Mouse (Mus musculus) midbrain, postnatal 0 days (tissue): ENCODE measurements around the gene Alg11. TPM values are rescaled to one million over a fixed set of nuclear protein-coding genes. Genes with fewer than 3 reads are reported as not detected.

Experiments used
- ATAC-seq: fragments of 200-750 bp; cut with Nextera tagmentation; 2 replicates; pipeline ENCODE4 v1.8.0; 2017; ENCODE audit warnings: moderate number of reproducible peaks, mild to moderate bottlenecking, moderate TSS enrichment, moderate library complexity; ENCODE audit not compliant: low FRiP score
- DNase-seq: peaks from one replicate; pipeline ENCODE4 v3.0.0-alpha.2; 2015; ENCODE audit warnings: low spot score
- H3K27ac ChIP-seq: fragments of 300-500 bp; sonication (generic); 2 replicates; pipeline ENCODE4 v1.5.1; 2014; ENCODE audit warnings: low read depth, mild to moderate bottlenecking, low read length, mixed read lengths
- H3K27me3 ChIP-seq: fragments of 300-500 bp; sonication (generic); 2 replicates; pipeline ENCODE4 v1.6.1; 2014; ENCODE audit warnings: low read length, control low read depth, mixed read lengths; ENCODE audit not compliant: insufficient read depth
- H3K36me3 ChIP-seq: fragments of 300-500 bp; sonication (generic); 2 replicates; pipeline ENCODE4 v1.6.1; 2014; ENCODE audit warnings: low read length, control low read depth, mixed read lengths; ENCODE audit not compliant: insufficient read depth
- H3K4me1 ChIP-seq: fragments of 300-500 bp; sonication (generic); 2 replicates; pipeline ENCODE4 v1.6.1; 2014; ENCODE audit warnings: mild to moderate bottlenecking, control low read depth, antibody characterized with exemption, low read length, mixed read lengths; ENCODE audit not compliant: insufficient read depth
- H3K4me2 ChIP-seq: fragments of 300-500 bp; sonication (generic); 2 replicates; pipeline ENCODE4 v1.6.1; 2014; ENCODE audit warnings: low read depth, mild to moderate bottlenecking, low read length, mixed read lengths; ENCODE audit not compliant: poor library complexity, severe bottlenecking
- H3K4me3 ChIP-seq: fragments of 300-500 bp; sonication (generic); 2 replicates; pipeline ENCODE4 v1.5.1; 2014; ENCODE audit warnings: low read depth, mild to moderate bottlenecking, low read length, moderate library complexity
- H3K9ac ChIP-seq: fragments of 300-500 bp; sonication (generic); replicated peaks from 2 replicates; pipeline ENCODE4 v1.6.1; 2014; ENCODE audit warnings: mild to moderate bottlenecking, low read length, moderate library complexity, mixed read lengths; ENCODE audit not compliant: poor library complexity, severe bottlenecking
- H3K9me3 ChIP-seq: fragments of 300-500 bp; sonication (generic); 2 replicates; pipeline ENCODE4 v1.6.1; 2016; ENCODE audit warnings: low read length, control low read depth
- CTCF ChIP-seq: IDR thresholded peaks from 2 replicates; pipeline ENCODE4 v1.5.1; 2016; ENCODE audit warnings: antibody characterized with exemption, mild to moderate bottlenecking
- WGBS: fragments of 180-500 bp; shearing (Covaris S2); extraction: QIAGEN DNeasy Blood & Tissue Kit; methylation state at CpG from one replicate; pipeline ENCODE4 v1.1.7; 2014; 5-methylcytosine and 5-hydroxymethylcytosine counted together
- polyA plus RNA-seq: library from polyadenylated mRNA; unstranded; fragments of >200 nt; fragmentation: Nextera tagmentation; extraction: Ambion mirVana; gene quantifications from 2 replicates; pipeline ENCODE4 v1.2.1, GENCODE M21; 2015
- total RNA-seq: library from RNA; depleted of rRNA; stranded (reverse); fragments of >200 nt; gene quantifications from 2 replicates; pipeline ENCODE4 v1.2.3, GENCODE M21; 2014; rRNA removed

Alg11 gene
- total and polyA plus RNA-seq, 2 experiments from 2014 or later: 39.1 to 40.7 TPM

DNA sequence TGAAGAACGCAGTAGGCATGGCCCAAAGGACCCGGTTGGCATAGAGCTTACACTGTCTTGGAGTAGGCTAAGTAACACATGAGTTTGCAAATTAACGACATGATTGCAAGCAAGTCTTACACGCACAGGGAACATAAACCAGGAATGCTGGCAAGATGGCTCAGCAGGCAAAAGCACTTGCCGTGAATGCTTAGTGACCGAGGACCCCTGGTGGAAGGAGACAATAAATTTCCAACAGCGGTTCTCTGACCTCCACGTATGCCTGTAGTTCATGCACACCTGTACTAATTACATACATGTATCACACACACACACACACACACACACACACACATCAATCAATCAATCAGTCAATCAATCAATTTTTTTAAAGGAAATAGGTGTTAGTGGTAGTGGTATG is 31.0 kb downstream of the Alg11 start:
- Histone ChIP-seq H3K27ac (no peak overlapping the region), H3K36me3 (no peaks in the 10 kb centered on the region), H3K9me3 (no peaks in the 10 kb centered on the region), H3K9ac (no peak overlapping the region), H3K4me2 (no peak overlapping the region), H3K27me3 (no peaks in the 10 kb centered on the region), H3K4me3 (no peak overlapping the region), H3K4me1 (no peaks in the 10 kb centered on the region)
- TF ChIP-seq CTCF: peak; percentile 50
- DNase-seq: peak; percentile 16
- no peak for ATAC-seq
- 48% methylated on average over 8 of the region's 8 CpGs for WGBS

DNA sequence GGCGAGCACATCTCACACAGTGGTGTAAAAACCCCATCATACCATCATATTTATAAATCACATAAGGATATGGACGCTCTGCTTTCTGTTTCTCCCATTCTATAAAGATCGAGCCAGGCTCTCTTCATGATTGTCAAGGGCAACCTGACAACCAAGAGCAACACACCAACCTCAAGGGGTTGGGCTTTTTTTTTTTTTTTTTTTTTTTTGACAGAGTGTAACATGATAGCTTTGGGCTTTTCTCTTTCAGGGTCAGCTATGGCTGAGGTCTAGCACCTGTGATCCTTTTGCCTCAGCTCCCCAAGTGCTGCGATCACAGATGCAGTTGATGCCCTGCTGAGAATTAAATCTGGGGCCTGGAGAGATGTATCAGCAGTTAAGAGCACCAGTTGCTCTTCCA is 46.5 kb downstream of the Alg11 start:
- Histone ChIP-seq H3K36me3 (no peaks in the 10 kb centered on the region), H3K27ac (no peak overlapping the region), H3K4me1 (no peaks in the 10 kb centered on the region), H3K27me3 (no peaks in the 10 kb centered on the region), H3K9ac (no peak overlapping the region), H3K4me2 (no peak overlapping the region), H3K4me3 (no peak overlapping the region), H3K9me3 (no peaks in the 10 kb centered on the region)
- DNase-seq (no peak), ATAC-seq (no peak)
- TF ChIP-seq CTCF: no peak
- WGBS: 73% methylated on average over 4 of the region's 4 CpGs

Other genes starting within 250 kb of the Alg11 start
- not detected in 2 replicates for gene Defb50, start 237.2 kb upstream of the Alg11 start, total RNA-seq
- not detected in 2 replicates for gene Defb50, start 237.2 kb upstream of the Alg11 start, polyA plus RNA-seq
- not detected in 2 replicates for gene Defb2, start 220.8 kb upstream of the Alg11 start, total RNA-seq
- gene Defb2, start 220.8 kb upstream of the Alg11 start, polyA plus RNA-seq: not detected in 2 replicates
- gene Defb10, start 201.8 kb upstream of the Alg11 start, total RNA-seq: not detected in 2 replicates
- not detected in 2 replicates for gene Defb10, start 201.8 kb upstream of the Alg11 start, polyA plus RNA-seq
- gene Defb9, start 175.3 kb upstream of the Alg11 start, total RNA-seq: not detected in 2 replicates
- gene Defb9, start 175.3 kb upstream of the Alg11 start, polyA plus RNA-seq: not detected in 2 replicates
- gene Defb11, start 154.3 kb upstream of the Alg11 start, total RNA-seq: not detected in 2 replicates
- not detected in 2 replicates for gene Defb11, start 154.3 kb upstream of the Alg11 start, polyA plus RNA-seq
- gene Defb15, start 128.0 kb upstream of the Alg11 start, total RNA-seq: not detected in 2 replicates
- gene Defb15, start 128.0 kb upstream of the Alg11 start, polyA plus RNA-seq: not detected in 2 replicates
- not detected in 2 replicates for gene Defb35, start 122.4 kb upstream of the Alg11 start, total RNA-seq
- not detected in 2 replicates for gene Defb35, start 122.4 kb upstream of the Alg11 start, polyA plus RNA-seq
- not detected in 2 replicates for gene Defb13, start 114.0 kb upstream of the Alg11 start, total RNA-seq
- gene Defb13, start 114.0 kb upstream of the Alg11 start, polyA plus RNA-seq: not detected in 2 replicates
- gene Fam90a1a, start 102.0 kb upstream of the Alg11 start, total RNA-seq: not detected in 2 replicates
- not detected in 2 replicates for gene Fam90a1a, start 102.0 kb upstream of the Alg11 start, polyA plus RNA-seq
- gene Ccdc70, start 90.9 kb upstream of the Alg11 start, total RNA-seq: not detected in 2 replicates
- not detected in 2 replicates for gene Ccdc70, start 90.9 kb upstream of the Alg11 start, polyA plus RNA-seq
- 3.3 and 5.4 TPM in 2 replicates for gene Atp7b, start 416 bp upstream of the Alg11 start, total RNA-seq
- 1.6 TPM in 2 replicates for gene Atp7b, start 416 bp upstream of the Alg11 start, polyA plus RNA-seq
- gene Nek5, start 64.3 kb downstream of the Alg11 start, total RNA-seq: 0.38 and 0.66 TPM in 2 replicates
- 0.59 and 1.1 TPM in 2 replicates for gene Nek5, start 64.3 kb downstream of the Alg11 start, polyA plus RNA-seq
- 4.1 and 4.4 TPM in 2 replicates for gene Nek3, start 105.7 kb downstream of the Alg11 start, total RNA-seq
- gene Nek3, start 105.7 kb downstream of the Alg11 start, polyA plus RNA-seq: 5.1 and 6.8 TPM in 2 replicates
- 4.1 and 7.5 TPM in 2 replicates for gene Ckap2, start 125.1 kb downstream of the Alg11 start, total RNA-seq
- gene Ckap2, start 125.1 kb downstream of the Alg11 start, polyA plus RNA-seq: 5.1 and 5.4 TPM in 2 replicates
- gene Vps36, start 132.1 kb downstream of the Alg11 start, total RNA-seq: 33.2 and 38.9 TPM in 2 replicates
- gene Vps36, start 132.1 kb downstream of the Alg11 start, polyA plus RNA-seq: 37.4 and 40.9 TPM in 2 replicates
- 3.0 and 5.4 TPM in 2 replicates for gene Thsd1, start 166.6 kb downstream of the Alg11 start, total RNA-seq
- gene Thsd1, start 166.6 kb downstream of the Alg11 start, polyA plus RNA-seq: 4.5 and 4.6 TPM in 2 replicates
- gene Tpte, start 222.7 kb downstream of the Alg11 start, total RNA-seq: not detected in 2 replicates
- gene Tpte, start 222.7 kb downstream of the Alg11 start, polyA plus RNA-seq: not detected in 2 replicates